Mouse (Mus musculus) MN1 (cell line): Measurements from ENCODE around the gene Lypd1.

Source experiments
- DNase-seq: peaks from one replicate; pipeline ENCODE4 v3.0.0-alpha.2; 2016; ENCODE audit warnings: low spot score

Lypd1 gene

GRCm38 (mm10) chr1:125912601-125913600 is at the start of gene Lypd1:
Gene Lypd1 (minus strand): TSS chr1:125913101.
- no peak for DNase-seq

GRCm38 (mm10) chr1:125951026-125951425 is 38.1 kb upstream of the Lypd1 start:
- DNase-seq = no peak

- DNase-seq = no peak
These were observed 36.2 kb upstream of the Lypd1 start for GRCm38 (mm10) chr1:125949076-125949475.

GRCm38 (mm10) chr1:125945136-125945535 is 32.2 kb upstream of the Lypd1 start:
- no peak for DNase-seq

GRCm38 (mm10) chr1:125943305-125943704 is 30.4 kb upstream of the Lypd1 start:
- DNase-seq = no peak

- no peak for DNase-seq
These were observed 12.6 kb upstream of the Lypd1 start for GRCm38 (mm10) chr1:125925486-125925885.

- DNase-seq = no peak
These were observed 10.2 kb upstream of the Lypd1 start for GRCm38 (mm10) chr1:125923062-125923461.

GRCm38 (mm10) chr1:125920696-125921095 is 7.8 kb upstream of the Lypd1 start:
- no peak for DNase-seq

GRCm38 (mm10) chr1:125911901-125912445 is 928 bp downstream of the Lypd1 start:
- DNase-seq = no peak

GRCm38 (mm10) chr1:125911337-125911900 is 1.5 kb downstream of the Lypd1 start:
- no peak for DNase-seq

- no peak for DNase-seq
These were observed 2.0 kb downstream of the Lypd1 start for GRCm38 (mm10) chr1:125910871-125911265.

- DNase-seq = no peak
These were observed 2.6 kb downstream of the Lypd1 start for GRCm38 (mm10) chr1:125910211-125910870.

- DNase-seq = no peak
These were observed 19.7 kb downstream of the Lypd1 start for GRCm38 (mm10) chr1:125893158-125893557.

- DNase-seq = no peak
These were observed 42.8 kb downstream of the Lypd1 start for GRCm38 (mm10) chr1:125870056-125870455.

GRCm38 (mm10) chr1:125858631-125859030 is 54.3 kb downstream of the Lypd1 start:
- no peak for DNase-seq

- no peak for DNase-seq
These were observed 58.3 kb downstream of the Lypd1 start for GRCm38 (mm10) chr1:125854646-125855045.

- DNase-seq = no peak
These were observed 73.0 kb downstream of the Lypd1 start for GRCm38 (mm10) chr1:125839746-125840392.

- no peak for DNase-seq
These were observed 75.4 kb downstream of the Lypd1 start for GRCm38 (mm10) chr1:125837507-125837906.

- DNase-seq = no peak
These were observed 89.3 kb downstream of the Lypd1 start for GRCm38 (mm10) chr1:125823611-125824010.

GRCm38 (mm10) chr1:125821101-125821500 is 91.8 kb downstream of the Lypd1 start:
- DNase-seq = no peak
